Mouse (Mus musculus): ENCODE data around the gene Sec1.

Gene Sec1

GRCm38 (mm10) chr7:45717918-45718297, 23.7 kb upstream of the Sec1 start, which contains the start of gene Sphk2:
TSS of gene Sphk2 (minus strand) at chr7:45718002.
- DNase-seq (ENCODE audit: low spot score in 2 of 2): peak; percentile 98

GRCm38 (mm10) chr7:45716952-45717917, 23.0 kb upstream of the Sec1 start:
- DNase-seq (ENCODE audit: low spot score in 2 of 2): no peak

GRCm38 (mm10) chr7:45716460-45716857, 22.3 kb upstream of the Sec1 start:
- DNase-seq (ENCODE audit: low spot score in 2 of 2): no peak

- DNase-seq (ENCODE audit: low spot score in 2 of 2): peak; percentile 23 to 46
These were observed 21.7 kb upstream of the Sec1 start for GRCm38 (mm10) chr7:45715741-45716459.

GRCm38 (mm10) chr7:45715090-45715708, 21.0 kb upstream of the Sec1 start, which contains the start of gene Rpl18:
TSS of gene Rpl18 (plus strand) at chr7:45715457.
- peak; percentile 84 to 96 for DNase-seq (ENCODE audit: low spot score in 2 of 2)

- no peak for DNase-seq (ENCODE audit: low spot score in 2 of 2)
These were observed 20.5 kb upstream of the Sec1 start for GRCm38 (mm10) chr7:45714630-45715089.

- DNase-seq (ENCODE audit: low spot score in 2 of 2): no peak
These were observed 19.8 kb upstream of the Sec1 start for GRCm38 (mm10) chr7:45713881-45714520.

- DNase-seq (ENCODE audit: low spot score in 2 of 2): no peak
These were observed 19.2 kb upstream of the Sec1 start for GRCm38 (mm10) chr7:45713396-45713795.

GRCm38 (mm10) chr7:45712022-45712757, 18.0 kb upstream of the Sec1 start:
- no peak for DNase-seq (ENCODE audit: low spot score in 2 of 2)

- no peak for DNase-seq (ENCODE audit: low spot score in 2 of 2)
These were observed 17.3 kb upstream of the Sec1 start for GRCm38 (mm10) chr7:45711316-45712021.

- no peak for DNase-seq (ENCODE audit: low spot score in 2 of 2)
These were observed 16.4 kb upstream of the Sec1 start for GRCm38 (mm10) chr7:45710477-45711191.

GRCm38 (mm10) chr7:45709677-45710355, 15.6 kb upstream of the Sec1 start:
- DNase-seq (ENCODE audit: low spot score in 2 of 2): no peak

GRCm38 (mm10) chr7:45709036-45709435, 14.8 kb upstream of the Sec1 start:
- DNase-seq (ENCODE audit: low spot score in 2 of 2): no peak

GRCm38 (mm10) chr7:45708221-45708761, 14.1 kb upstream of the Sec1 start:
- DNase-seq (ENCODE audit: low spot score in 2 of 2): no peak

- DNase-seq (ENCODE audit: low spot score in 2 of 2): peak; percentile 72 to 89
These were observed 13.3 kb upstream of the Sec1 start for GRCm38 (mm10) chr7:45707375-45707967.

GRCm38 (mm10) chr7:45706721-45707241, 12.6 kb upstream of the Sec1 start:
- peak; percentile 73 to 88 for DNase-seq (ENCODE audit: low spot score in 2 of 2)

GRCm38 (mm10) chr7:45705873-45706281, 11.7 kb upstream of the Sec1 start:
- DNase-seq (ENCODE audit: low spot score in 2 of 2): peak; percentile 42 to 66

- DNase-seq (ENCODE audit: low spot score in 2 of 2): no peak
These were observed 11.3 kb upstream of the Sec1 start for GRCm38 (mm10) chr7:45705443-45705864.
